Mouse (Mus musculus) CD4-positive, CD25-positive, alpha-beta regulatory T cell, adult 2 months (primary cell): Measurements from ENCODE around the gene Gm10447.

Experiments used
- DNase-seq: peaks from one replicate; pipeline ENCODE4 v3.0.0-alpha.2; 2012; ENCODE audit warnings: low read depth, low spot score

Gene Gm10447

GRCm38 (mm10) chr11:53456474-53457371 lies at the start of gene Gm10447, which contains the start of gene Shroom1:
Gene Gm10447, minus strand, starts transcription at chr11:53457110.
Gene Shroom1, plus strand, starts transcription at chr11:53457205.
- no peak for DNase-seq

GRCm38 (mm10) chr11:53505026-53505663 lies 48.2 kb upstream of the Gm10447 start:
- no peak for DNase-seq

GRCm38 (mm10) chr11:53504376-53504775 lies 47.5 kb upstream of the Gm10447 start:
- no peak for DNase-seq

- DNase-seq = no peak
Observed at GRCm38 (mm10) chr11:53503738-53504137, 46.8 kb upstream of the Gm10447 start.

GRCm38 (mm10) chr11:53502039-53502765 lies 45.3 kb upstream of the Gm10447 start:
- no peak for DNase-seq

- DNase-seq = no peak
Observed at GRCm38 (mm10) chr11:53500569-53500968, 43.7 kb upstream of the Gm10447 start.

GRCm38 (mm10) chr11:53496946-53497345 lies 40.0 kb upstream of the Gm10447 start:
- DNase-seq = no peak

- no peak for DNase-seq
Observed at GRCm38 (mm10) chr11:53495417-53495816, 38.5 kb upstream of the Gm10447 start.

GRCm38 (mm10) chr11:53493243-53493955 lies 36.5 kb upstream of the Gm10447 start:
- DNase-seq = no peak

- DNase-seq = no peak
Observed at GRCm38 (mm10) chr11:53491954-53492401, 35.1 kb upstream of the Gm10447 start.

GRCm38 (mm10) chr11:53489421-53489820 lies 32.5 kb upstream of the Gm10447 start:
- DNase-seq = no peak

GRCm38 (mm10) chr11:53489007-53489406 lies 32.1 kb upstream of the Gm10447 start:
- DNase-seq = no peak

GRCm38 (mm10) chr11:53486822-53487594 lies 30.1 kb upstream of the Gm10447 start:
- no peak for DNase-seq

GRCm38 (mm10) chr11:53486351-53486750 lies 29.4 kb upstream of the Gm10447 start:
- no peak for DNase-seq

- DNase-seq = no peak
Observed at GRCm38 (mm10) chr11:53485719-53486118, 28.8 kb upstream of the Gm10447 start.

GRCm38 (mm10) chr11:53483159-53483891 lies 26.4 kb upstream of the Gm10447 start:
- no peak for DNase-seq

GRCm38 (mm10) chr11:53481088-53481730 lies 24.3 kb upstream of the Gm10447 start:
- no peak for DNase-seq

GRCm38 (mm10) chr11:53479783-53480301 lies 22.9 kb upstream of the Gm10447 start, which contains the start of the genes Gm9945 and Sowaha:
Gene Gm9945, plus strand, starts transcription at chr11:53480166.
Gene Sowaha, minus strand, starts transcription at chr11:53480274.
- peak; percentile 27 for DNase-seq
